Mouse (Mus musculus) right cerebral cortex, adult 2 months (tissue): ENCODE measurements at regions not wholly inside any gene's neighbourhood (a gene's known extent, or its start where the extent isn't known, plus 50 kb on each side); places are given as distances from the start of the nearest gene placed in this dataset.

Experiments
- DNase-seq, 2 experiments: peaks; one replicate each; pipeline ENCODE4 v3.0.0; 2021 to 2022; ENCODE audit warnings: low spot score in 2 of 2

GRCm38 (mm10) chr3:121902246-121902645 is 50.1 kb upstream of the Arhgap29 start:
- DNase-seq, result no peak

DNA sequence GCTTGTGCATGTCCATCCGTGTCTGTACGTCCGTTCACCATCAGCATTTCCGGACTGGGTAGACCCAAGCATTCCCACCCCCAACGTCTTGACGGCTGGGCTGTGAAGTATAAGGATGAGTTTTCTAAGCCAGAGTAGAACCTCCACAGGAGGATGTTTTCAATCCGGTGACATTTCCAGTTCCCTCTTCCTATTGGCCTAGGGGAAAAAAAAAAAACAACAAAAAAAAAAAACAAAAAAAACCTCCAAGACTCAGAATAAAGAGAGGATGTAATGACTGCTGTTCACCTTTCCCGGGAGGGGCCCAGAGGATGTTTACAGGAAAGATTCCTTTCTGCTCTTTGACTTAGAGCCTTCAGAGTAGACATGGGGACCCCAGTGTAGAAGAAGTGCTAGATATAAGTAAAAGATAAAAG is 51.9 kb upstream of the Arhgap29 start:
- no peak for DNase-seq

GRCm38 (mm10) chr3:121897821-121898574 is 54.3 kb upstream of the Arhgap29 start:
- DNase-seq, result no peak

DNA sequence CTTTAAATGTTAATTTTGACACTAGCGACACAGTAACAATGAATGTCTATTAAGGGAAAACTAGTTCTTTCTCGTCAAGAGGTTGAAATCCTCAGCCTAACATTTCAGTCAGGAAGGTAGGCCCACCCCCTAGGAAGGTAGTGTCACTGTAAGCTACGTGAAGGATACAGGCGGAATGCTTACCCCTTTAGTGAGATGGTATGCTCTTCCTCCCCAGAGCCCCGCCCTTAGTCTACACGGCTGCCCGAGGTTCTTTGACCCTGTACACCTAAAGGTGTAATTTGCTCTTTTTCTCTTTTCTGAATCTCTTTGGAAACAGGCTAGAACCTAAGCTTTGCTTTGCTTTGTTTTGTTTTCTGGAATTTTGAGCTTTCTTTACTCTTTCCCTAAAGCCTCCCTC is 58.7 kb upstream of the Arhgap29 start:
- DNase-seq, result no peak

- DNase-seq, result no peak
These were observed 59.7 kb upstream of the Arhgap29 start for GRCm38 (mm10) chr3:121892675-121893074.

GRCm38 (mm10) chr3:121891338-121891737 is 61.0 kb upstream of the Arhgap29 start:
- no peak for DNase-seq

DNA sequence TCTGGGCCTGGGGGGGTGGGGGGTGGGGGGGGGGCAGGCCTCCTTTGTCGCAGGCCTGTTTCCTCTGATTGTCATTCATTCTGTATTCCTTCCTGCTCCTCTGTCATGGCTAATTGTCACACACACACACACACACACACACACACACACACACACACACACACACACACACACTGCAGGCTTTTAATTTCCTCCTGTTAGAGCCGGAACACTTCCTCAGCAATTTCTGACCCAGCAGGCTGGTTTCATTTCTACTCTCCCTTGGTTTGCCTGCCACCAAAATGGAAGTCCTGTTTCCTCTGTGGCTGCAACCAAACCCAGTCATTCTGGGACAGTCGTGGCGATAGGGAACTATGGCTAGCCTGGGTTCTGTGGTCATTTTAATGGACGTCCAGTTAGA is 61.8 kb upstream of the Arhgap29 start:
- no peak for DNase-seq

DNA sequence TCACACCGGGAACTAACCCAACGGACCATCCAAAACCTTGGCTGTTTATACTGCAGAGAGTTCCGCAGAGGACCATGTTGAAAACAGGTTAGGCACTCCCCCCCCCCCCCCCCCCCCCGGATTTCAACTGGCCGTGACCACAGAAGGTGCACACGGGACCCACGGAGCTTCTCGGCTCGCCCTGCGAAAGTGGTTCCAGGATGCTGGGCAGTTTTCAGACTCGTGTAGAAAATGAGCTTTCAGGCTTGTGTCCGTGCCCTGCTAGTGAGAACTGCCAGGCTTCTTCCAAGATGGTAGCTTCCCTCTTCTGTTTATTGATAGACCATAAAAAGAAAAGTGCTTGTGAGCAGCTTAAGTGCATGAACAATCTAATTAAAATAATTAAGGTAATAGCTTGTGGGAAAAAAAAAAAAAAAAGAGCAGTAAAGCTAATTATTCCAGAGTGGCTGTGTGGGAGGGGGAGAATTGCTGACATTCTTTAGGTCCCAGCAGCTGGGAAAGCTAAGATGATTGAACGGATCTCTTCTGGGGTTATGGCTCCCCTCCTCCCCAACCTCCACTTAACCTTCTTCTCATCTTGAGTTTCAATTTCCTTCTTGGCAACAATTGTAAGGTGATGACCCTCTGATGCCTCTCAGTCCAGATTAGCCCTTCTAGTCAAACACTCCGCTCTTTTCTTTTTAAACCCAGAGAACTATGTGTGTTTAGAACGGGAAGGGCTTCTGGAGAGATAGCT is 65.3 kb upstream of the Arhgap29 start:
- no peak for DNase-seq

- DNase-seq, result no peak
These were observed 66.0 kb upstream of the Arhgap29 start for GRCm38 (mm10) chr3:121886309-121886708.

GRCm38 (mm10) chr3:121885265-121886178 is 66.8 kb upstream of the Arhgap29 start:
- no peak for DNase-seq

DNA sequence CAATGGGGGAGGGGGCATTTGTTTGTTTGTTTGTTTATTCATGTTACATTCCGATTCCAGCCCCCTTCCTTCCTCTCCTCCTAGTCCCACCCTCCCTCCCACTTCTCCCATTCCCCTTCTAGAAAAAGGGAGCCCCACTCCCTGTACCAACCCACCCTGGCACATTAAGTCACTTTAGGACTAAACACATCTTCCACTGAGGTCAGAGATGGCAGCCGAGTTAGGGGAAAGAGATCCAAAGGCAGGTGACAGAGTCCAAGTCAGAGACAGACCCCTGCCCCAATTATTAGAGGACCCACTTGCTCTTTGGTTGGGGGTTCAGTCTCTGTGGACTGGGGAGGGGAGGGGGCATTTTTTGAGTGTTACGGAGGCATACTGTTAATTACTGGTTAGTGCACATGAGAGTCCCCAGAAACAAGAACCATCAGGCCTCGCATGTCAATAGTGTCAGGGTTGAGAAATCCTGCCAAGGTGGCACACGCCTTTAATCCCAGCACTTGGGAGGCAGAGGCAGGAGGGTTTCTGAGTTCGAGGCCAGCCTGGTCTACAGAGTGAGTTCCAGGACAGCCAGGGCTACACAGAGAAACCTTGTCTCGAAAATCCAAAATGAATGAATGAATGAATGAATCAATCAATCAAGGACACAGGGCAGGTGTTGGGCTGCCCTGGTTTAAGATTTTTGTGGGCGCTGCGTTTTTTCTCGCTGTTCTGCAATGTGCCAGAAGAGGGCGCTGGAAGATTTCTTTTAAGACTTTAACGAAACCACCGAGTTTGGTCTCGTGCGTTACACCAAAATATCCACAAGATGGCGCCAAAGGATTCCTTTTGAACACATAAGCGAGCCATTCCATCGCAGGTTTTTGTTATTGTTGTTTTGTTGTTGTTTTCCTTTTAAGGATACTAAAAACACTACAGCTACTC is 67.8 kb upstream of the Arhgap29 start:
- DNase-seq, result peak; percentile 95 to 96

- DNase-seq, result no peak
These were observed 65.3 kb upstream of the Abcd3 start for GRCm38 (mm10) chr3:121880355-121880754.

DNA sequence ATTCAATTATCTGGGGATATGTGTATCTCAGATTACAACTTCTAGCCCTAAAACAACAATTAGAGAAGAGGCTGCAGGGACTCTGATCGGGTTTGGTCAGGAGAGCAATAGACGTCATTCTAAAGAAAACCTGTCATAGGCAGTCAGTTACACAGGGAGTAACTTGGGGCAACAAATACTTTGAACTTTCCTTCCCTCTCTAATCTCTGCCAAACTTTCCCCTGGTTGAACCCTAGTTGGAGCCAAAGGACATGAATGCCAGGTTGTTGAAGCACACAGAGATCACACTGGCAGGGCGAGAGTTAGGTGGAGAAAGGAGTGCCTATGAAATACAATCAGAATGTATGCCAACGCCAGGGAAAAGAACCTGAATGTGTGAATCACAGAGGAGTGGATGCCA is 60.0 kb upstream of the Abcd3 start:
- DNase-seq, result no peak

DNA sequence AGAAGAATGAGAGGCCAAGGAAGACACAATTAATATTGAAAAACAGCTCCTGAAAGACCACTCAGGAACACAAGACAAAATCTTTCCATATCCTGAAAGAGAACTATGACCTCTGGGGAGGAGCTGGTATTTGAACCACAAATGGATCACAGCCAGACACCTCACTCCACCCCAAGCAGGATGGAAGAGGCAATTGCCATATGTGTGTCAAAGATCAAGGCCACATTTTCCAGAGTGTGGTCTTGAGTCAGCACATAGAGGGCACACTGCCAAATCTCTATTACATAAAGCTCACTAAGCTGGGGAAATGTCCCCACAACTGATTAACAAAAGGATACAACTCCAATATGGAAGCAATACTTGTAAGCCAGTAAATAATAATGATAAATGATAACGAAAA is 59.5 kb upstream of the Abcd3 start:
- DNase-seq, result no peak

- no peak for DNase-seq
These were observed 58.5 kb upstream of the Abcd3 start for GRCm38 (mm10) chr3:121873572-121873971.

DNA sequence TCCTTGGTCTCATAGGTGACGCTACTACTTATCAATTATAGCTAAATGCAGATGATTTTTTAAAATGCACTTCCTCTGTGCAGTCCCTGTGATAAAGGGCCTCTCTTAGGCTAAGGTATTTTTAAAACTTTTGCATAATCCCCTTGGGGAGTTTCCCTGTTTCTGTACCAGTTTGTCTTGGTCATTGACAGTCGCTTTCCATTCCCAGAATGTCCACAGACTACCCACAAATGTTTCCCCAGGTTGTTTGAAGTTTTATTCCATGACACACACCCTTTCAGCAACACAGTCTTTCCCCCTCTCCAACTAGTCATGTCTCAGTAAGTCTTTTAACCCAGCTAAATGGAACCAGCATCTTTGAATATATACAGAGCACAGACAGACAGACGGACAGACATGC is 57.6 kb upstream of the Abcd3 start:
- no peak for DNase-seq

DNA sequence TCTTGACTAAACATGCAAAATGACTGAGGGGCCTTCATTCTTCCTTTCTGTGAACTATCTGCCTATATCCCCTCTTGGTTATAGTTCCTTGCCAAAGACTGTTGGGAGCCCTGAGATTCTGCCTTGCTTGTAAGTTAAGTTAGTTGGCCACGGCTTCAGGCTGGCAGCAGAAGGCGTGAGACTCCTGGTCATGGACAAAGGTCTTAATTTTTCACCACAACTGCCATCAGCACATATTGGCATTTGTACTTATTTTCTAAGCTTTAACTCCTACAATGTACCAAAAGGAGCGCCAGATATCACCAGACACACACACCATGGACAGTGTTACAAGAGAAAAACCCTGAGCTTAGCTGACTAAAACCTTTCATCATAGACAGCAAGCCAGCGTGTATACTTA is 56.7 kb upstream of the Abcd3 start:
- no peak for DNase-seq

- DNase-seq, result no peak
These were observed 55.6 kb upstream of the Abcd3 start for GRCm38 (mm10) chr3:121870726-121871125.

DNA sequence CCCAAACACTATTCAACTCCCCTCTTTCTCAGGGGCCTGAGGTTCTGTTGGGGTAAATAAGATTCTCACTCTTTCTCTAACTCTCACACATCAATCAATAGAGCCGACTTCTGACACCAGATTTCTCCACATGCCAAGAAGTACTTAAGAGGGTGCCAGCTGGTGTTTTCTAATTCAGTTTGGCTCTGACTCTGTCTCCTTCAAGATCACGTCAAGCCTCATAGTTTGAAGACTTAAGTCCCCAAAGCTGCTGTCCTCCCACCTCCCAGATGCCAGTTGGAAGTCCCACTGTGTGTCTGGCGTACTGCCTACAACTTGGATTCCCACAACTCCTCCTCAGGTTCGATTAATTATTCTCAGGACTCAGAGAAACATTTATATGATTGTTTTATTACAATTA is 54.6 kb upstream of the Abcd3 start:
- peak; percentile 26 for DNase-seq

DNA sequence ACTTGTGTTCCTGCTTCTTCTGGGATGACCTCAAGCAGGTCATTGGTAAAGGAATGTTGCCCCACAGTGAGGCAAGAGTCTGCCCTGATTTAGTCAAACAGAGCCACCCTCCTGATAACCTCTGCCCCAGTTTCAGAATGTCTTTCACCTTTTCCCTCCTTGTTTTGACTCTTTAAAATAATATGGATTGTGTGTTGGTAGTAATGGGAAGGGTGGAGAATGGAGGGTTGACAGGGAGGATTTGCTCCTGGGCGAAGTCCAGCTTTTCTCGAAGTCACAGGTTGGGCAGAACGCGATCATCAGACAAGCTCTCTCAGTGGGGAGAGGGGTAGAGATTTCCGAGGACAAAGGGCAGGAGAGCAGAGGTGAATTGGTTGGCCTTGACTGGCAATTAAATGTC is 52.2 kb upstream of the Abcd3 start:
- DNase-seq, result no peak

- DNase-seq, result no peak
These were observed 49.8 kb upstream of the Abcd3 start for GRCm38 (mm10) chr3:121864734-121865445.
